ENCODE assay signal across 8 mouse cellular contexts in genomic region chr4:133609719-133610118, GRCm38 (mm10). TPM values are rescaled to one million over a fixed set of nuclear protein-coding genes. Genes with fewer than 3 reads are reported as not detected.
A peak's percentile ranks its signal among the peaks of the same experiment; 100 is the strongest.
DNase-seq lines count a peak whose midpoint lies in the region; ATAC-seq and TF ChIP-seq lines count a peak whose summit lies in the region.
"Had no signal": no experiment of that assay in that cellular context is flagged by ENCODE, and none has a peak within 500 bp of the region (broad histone marks: within the 10 kb centered on the region; RNA-seq: fewer than 3 reads in every experiment).

No protein-coding gene starts in this region.

- H3K4me2 ChIP-seq in hindbrain, postnatal 0 days (ENCODE audit: low read depth, low read length) = no peak overlapping the region
- H3K4me2 ChIP-seq: lung, embryonic 15.5 days had no signal

- ATAC-seq in hindbrain, postnatal 0 days = peak; percentile 57
- ATAC-seq in megakaryocyte-erythroid progenitor cell, adult 5-6 weeks (replicated peaks; ENCODE audit: low FRiP score, low TSS enrichment, poor library complexity, severe bottlenecking) = peak; percentile 76

- DNase-seq in T-cell, adult 2 months (ENCODE audit: low spot score) = peak; percentile 83
- peak; percentile 67 to 75 for DNase-seq in cerebellum, adult 2 months
- DNase-seq in gastrocnemius, adult 18-20 months (ENCODE audit: low spot score) = peak; percentile 83
- DNase-seq in hindbrain, postnatal 0 days (ENCODE audit: low spot score) = peak; percentile 77
- DNase-seq in left cerebral cortex, adult 18-20 months (ENCODE audit: low spot score in 2 of 2) = peak; percentile 68 to 84
- peak; percentile 69 for DNase-seq in spleen, adult 12 weeks (ENCODE audit: low spot score)

- H3K27me3 ChIP-seq in cerebellum, adult 2 months (ENCODE audit: control insufficient read depth, insufficient read depth, low read length) = no peaks in the 10 kb centered on the region
- H3K27me3 ChIP-seq in hindbrain, postnatal 0 days (ENCODE audit: insufficient read depth, low read length) = no peaks in the 10 kb centered on the region
- H3K27me3 ChIP-seq: lung, embryonic 15.5 days had no signal

- peaks cover 6% of the 10 kb centered on the region for H3K4me1 ChIP-seq in cerebellum, adult 2 months (ENCODE audit: control insufficient read depth, insufficient read depth, low read length)
- H3K4me1 ChIP-seq in hindbrain, postnatal 0 days (ENCODE audit: insufficient read depth, low read length) = no peaks in the 10 kb centered on the region

- H3K36me3 ChIP-seq in hindbrain, postnatal 0 days (ENCODE audit: insufficient read depth, low read length) = peaks cover 35% of the 10 kb centered on the region; the same call in 1 of the 2 replicates

- H3K9ac ChIP-seq in hindbrain, postnatal 0 days (replicated peaks; ENCODE audit: low read length) = no peak overlapping the region
- H3K9ac ChIP-seq: lung, embryonic 15.5 days had no signal

- H3K4me3 ChIP-seq in cerebellum, adult 2 months (replicated peaks; ENCODE audit: insufficient read depth, low read depth, low read length) = no peak overlapping the region
- no peak overlapping the region for H3K4me3 ChIP-seq in hindbrain, postnatal 0 days (ENCODE audit: low read length)
- H3K4me3 ChIP-seq: lung, embryonic 15.5 days had no signal

- peak; percentile 80 for TF ChIP-seq CTCF in cerebellum, adult 2 months (IDR thresholded peaks at IDR 0.05; ENCODE audit: borderline replicate concordance, insufficient read depth, low read depth, low read length)
- TF ChIP-seq CTCF in hindbrain, postnatal 0 days (IDR thresholded peaks at IDR 0.05; ENCODE audit: low read depth) = peak; percentile 88

- no peaks in the 10 kb centered on the region for H3K9me3 ChIP-seq in hindbrain, postnatal 0 days (ENCODE audit: low read length)
- H3K9me3 ChIP-seq: lung, embryonic 15.5 days had no signal

- H3K27ac ChIP-seq in cerebellum, adult 2 months (ENCODE audit: insufficient read depth, low read length) = no peak overlapping the region
- no peak overlapping the region for H3K27ac ChIP-seq in hindbrain, postnatal 0 days
- H3K27ac ChIP-seq: lung, embryonic 15.5 days had no signal

- no peak for TF ChIP-seq POLR2A in cerebellum, adult 2 months (IDR thresholded peaks at IDR 0.05; ENCODE audit: borderline replicate concordance, insufficient read depth, low read length)

- WGBS in cerebellum, adult 2 months = 16% methylated on average over 6 of the region's 6 CpGs
- 15% methylated on average over 6 of the region's 6 CpGs for WGBS in hindbrain, postnatal 0 days

RNA-seq across cellular contexts. Expression of gene Sfn, which starts 7.8 kb away (rescaled TPM):
- 4.2 and 4.8 TPM in 2 replicates for polyA plus RNA-seq in cerebellum, adult 2 months (2012; rRNA removed)
- total RNA-seq in gastrocnemius, adult 18-20 months (2021) = 1 to 10 TPM in 1 of 2 experiments, under 1 TPM in 1; 0.91 to 1.7 TPM
- total RNA-seq in hindbrain, postnatal 0 days (2014; rRNA removed) = 1.1 and 2.8 TPM in 2 replicates
- polyA plus RNA-seq in hindbrain, postnatal 0 days (2015; fragmentation: Nextera tagmentation; extraction: Ambion mirVana) = 1.2 and 1.4 TPM in 2 replicates
- 1 to 10 TPM; 1.4 to 2.6 TPM for total RNA-seq in left cerebral cortex, adult 18-20 months (2021)
- 1.7 and 2.7 TPM in 2 replicates for total RNA-seq in megakaryocyte-erythroid progenitor cell, adult 5-6 weeks (2014; fragmentation: Nextera tagmentation)
- total RNA-seq in megakaryocyte-erythroid progenitor cell, adult 5-6 weeks (2017) = 1.3 and 2.0 TPM in 2 replicates

RNA-seq across cellular contexts. Expression of gene Gpn2, which starts 25.6 kb away (rescaled TPM):
- polyA plus RNA-seq in cerebellum, adult 2 months (2012; rRNA removed) = 23.6 and 23.9 TPM in 2 replicates
- 1 to 10 TPM; 5.8 to 5.9 TPM for total RNA-seq in gastrocnemius, adult 18-20 months (2021)
- total RNA-seq in hindbrain, postnatal 0 days (2014; rRNA removed) = 20.0 and 32.2 TPM in 2 replicates
- 16.9 and 18.6 TPM in 2 replicates for polyA plus RNA-seq in hindbrain, postnatal 0 days (2015; fragmentation: Nextera tagmentation; extraction: Ambion mirVana)
- total RNA-seq in left cerebral cortex, adult 18-20 months (2021) = 10 to 100 TPM in 1 of 2 experiments, 1 to 10 TPM in 1; 9.9 to 11.6 TPM
- total RNA-seq in megakaryocyte-erythroid progenitor cell, adult 5-6 weeks (2014; fragmentation: Nextera tagmentation) = 16.0 and 20.9 TPM in 2 replicates
- total RNA-seq in megakaryocyte-erythroid progenitor cell, adult 5-6 weeks (2017) = 19.5 and 29.3 TPM in 2 replicates

RNA-seq across cellular contexts. Expression of gene Gpatch3, which starts 35.2 kb away (rescaled TPM):
- polyA plus RNA-seq in cerebellum, adult 2 months (2012; rRNA removed) = 9.4 and 10.2 TPM in 2 replicates
- 1 to 10 TPM; 2.8 to 4.0 TPM for total RNA-seq in gastrocnemius, adult 18-20 months (2021)
- total RNA-seq in hindbrain, postnatal 0 days (2014; rRNA removed) = 8.3 and 8.8 TPM in 2 replicates
- polyA plus RNA-seq in hindbrain, postnatal 0 days (2015; fragmentation: Nextera tagmentation; extraction: Ambion mirVana) = 6.1 and 6.3 TPM in 2 replicates
- total RNA-seq in left cerebral cortex, adult 18-20 months (2021) = 1 to 10 TPM; 8.3 to 10.0 TPM
- total RNA-seq in megakaryocyte-erythroid progenitor cell, adult 5-6 weeks (2014; fragmentation: Nextera tagmentation) = 1.2 and 6.2 TPM in 2 replicates
- 16.9 and 29.6 TPM in 2 replicates for total RNA-seq in megakaryocyte-erythroid progenitor cell, adult 5-6 weeks (2017)

RNA-seq across cellular contexts. Expression of gene Zdhhc18, which starts 40.2 kb away (rescaled TPM):
- polyA plus RNA-seq in cerebellum, adult 2 months (2012; rRNA removed) = 51.8 and 58.7 TPM in 2 replicates
- total RNA-seq in gastrocnemius, adult 18-20 months (2021) = 10 to 100 TPM; 24.1 to 35.7 TPM
- total RNA-seq in hindbrain, postnatal 0 days (2014; rRNA removed) = 17.4 and 22.6 TPM in 2 replicates
- polyA plus RNA-seq in hindbrain, postnatal 0 days (2015; fragmentation: Nextera tagmentation; extraction: Ambion mirVana) = 8.2 and 10.2 TPM in 2 replicates
- 10 to 100 TPM; 35.5 to 39.2 TPM for total RNA-seq in left cerebral cortex, adult 18-20 months (2021)
- total RNA-seq in megakaryocyte-erythroid progenitor cell, adult 5-6 weeks (2014; fragmentation: Nextera tagmentation) = 16.2 and 24.1 TPM in 2 replicates
- 5.0 and 8.1 TPM in 2 replicates for total RNA-seq in megakaryocyte-erythroid progenitor cell, adult 5-6 weeks (2017)

RNA-seq across cellular contexts. Expression of gene Nr0b2, which starts 56.5 kb away (rescaled TPM):
- polyA plus RNA-seq in cerebellum, adult 2 months (2012; rRNA removed) = 2.1 and 2.6 TPM in 2 replicates
- not detected for total RNA-seq in gastrocnemius, adult 18-20 months (2021)
- total RNA-seq in hindbrain, postnatal 0 days (2014; rRNA removed) = 0.47 TPM in 1 of 2 replicates, not detected in the other
- 0.21 and 0.26 TPM in 2 replicates for polyA plus RNA-seq in hindbrain, postnatal 0 days (2015; fragmentation: Nextera tagmentation; extraction: Ambion mirVana)
- not detected for total RNA-seq in left cerebral cortex, adult 18-20 months (2021)
- not detected in 2 replicates for total RNA-seq in megakaryocyte-erythroid progenitor cell, adult 5-6 weeks (2014; fragmentation: Nextera tagmentation)
- total RNA-seq in megakaryocyte-erythroid progenitor cell, adult 5-6 weeks (2017) = not detected in 2 replicates
